Mouse (Mus musculus) forebrain, embryonic 12.5 days (tissue): ENCODE results near the gene Rbp4. TPM values are rescaled to one million over a fixed set of nuclear protein-coding genes. Genes with fewer than 3 reads are reported as not detected.

Experiments
- ATAC-seq: fragments of 200-750 bp; cut with Nextera tagmentation; 2 replicates; pipeline ENCODE4 v1.8.0; 2017; ENCODE audit warnings: moderate TSS enrichment; ENCODE audit not compliant: low FRiP score
- H3K27ac ChIP-seq: fragments of 300-500 bp; sonication (generic); 2 replicates; pipeline ENCODE4 v1.5.1; 2016; ENCODE audit warnings: mild to moderate bottlenecking
- H3K27me3 ChIP-seq: fragments of 300-500 bp; sonication (generic); 2 replicates; pipeline ENCODE4 v1.6.1; 2016; ENCODE audit warnings: mild to moderate bottlenecking
- H3K36me3 ChIP-seq: fragments of 300-500 bp; sonication (generic); replicated peaks from 2 replicates; pipeline ENCODE4 v1.6.1; 2016; ENCODE audit warnings: mild to moderate bottlenecking
- H3K4me1 ChIP-seq: fragments of 300-500 bp; sonication (generic); 2 replicates; pipeline ENCODE4 v1.6.1; 2016
- H3K4me2 ChIP-seq: fragments of 300-500 bp; sonication (generic); 2 replicates; pipeline ENCODE4 v1.6.1; 2016; ENCODE audit warnings: mild to moderate bottlenecking, moderate library complexity
- H3K4me3 ChIP-seq: fragments of 300-500 bp; sonication (generic); replicated peaks from 2 replicates; pipeline ENCODE4 v1.5.1; 2016; ENCODE audit warnings: mild to moderate bottlenecking
- H3K9ac ChIP-seq: fragments of 300-500 bp; sonication (generic); 2 replicates; pipeline ENCODE4 v1.6.1; 2016; ENCODE audit warnings: mild to moderate bottlenecking
- H3K9me3 ChIP-seq: fragments of 300-500 bp; sonication (generic); 2 replicates; pipeline ENCODE4 v1.6.1; 2016
- WGBS: fragments of 180-500 bp; shearing (Covaris S2); methylation state at CpG from one replicate; pipeline ENCODE4 v1.1.7; 2016; 5-methylcytosine and 5-hydroxymethylcytosine counted together
- polyA plus RNA-seq: library from polyadenylated mRNA; unstranded; fragments of >200 nt; fragmentation: Nextera tagmentation; extraction: Ambion mirVana; gene quantifications from 2 replicates; pipeline ENCODE4 v1.2.1, GENCODE M21; 2016

Gene Rbp4
- polyA plus RNA-seq, 1 experiment from 2014 or later = 0.75 TPM

GRCm38 (mm10) chr19:38082931-38083525 lies 42.1 kb downstream of the Rbp4 start:
- no peaks in the 10 kb centered on the region for H3K27me3 ChIP-seq
- H3K9ac ChIP-seq = no peak overlapping the region
- no peaks in the 10 kb centered on the region for H3K4me1 ChIP-seq
- no peak overlapping the region for H3K4me2 ChIP-seq
- no peak for ATAC-seq
- H3K36me3 ChIP-seq = no peaks in the 10 kb centered on the region
- H3K27ac ChIP-seq = no peak overlapping the region
- H3K9me3 ChIP-seq = no peaks in the 10 kb centered on the region
- H3K4me3 ChIP-seq = no peak overlapping the region
- WGBS = 83% methylated on average over 5 of the region's 5 CpGs

GRCm38 (mm10) chr19:38081361-38081760 lies 43.7 kb downstream of the Rbp4 start:
- no peak overlapping the region for H3K9ac ChIP-seq
- H3K36me3 ChIP-seq = no peaks in the 10 kb centered on the region
- no peak overlapping the region for H3K4me2 ChIP-seq
- 78% methylated on average over 3 of the region's 3 CpGs for WGBS
- H3K9me3 ChIP-seq = no peaks in the 10 kb centered on the region
- H3K27ac ChIP-seq = no peak overlapping the region
- no peak overlapping the region for H3K4me3 ChIP-seq
- ATAC-seq = no peak
- no peaks in the 10 kb centered on the region for H3K4me1 ChIP-seq
- no peaks in the 10 kb centered on the region for H3K27me3 ChIP-seq

GRCm38 (mm10) chr19:38077851-38078540 lies 47.1 kb downstream of the Rbp4 start:
- Histone ChIP-seq H3K36me3 (peaks cover 15% of the 10 kb centered on the region), H3K4me2 (no peak overlapping the region), H3K9me3 (no peaks in the 10 kb centered on the region), H3K9ac (no peak overlapping the region), H3K4me1 (no peaks in the 10 kb centered on the region), H3K27me3 (no peaks in the 10 kb centered on the region), H3K27ac (no peak overlapping the region), H3K4me3 (no peak overlapping the region)
- WGBS = 78% methylated on average over 3 of the region's 3 CpGs
- ATAC-seq = no peak

- Histone ChIP-seq H3K4me1 (no peaks in the 10 kb centered on the region), H3K4me2 (no peak overlapping the region), H3K4me3 (no peak overlapping the region), H3K36me3 (peaks cover 30% of the 10 kb centered on the region), H3K9me3 (no peaks in the 10 kb centered on the region), H3K27ac (no peak overlapping the region), H3K27me3 (no peaks in the 10 kb centered on the region), H3K9ac (no peak overlapping the region)
- ATAC-seq = no peak
- WGBS = 76% methylated on average over 2 of the region's 2 CpGs
Observed at GRCm38 (mm10) chr19:38076251-38076650, 48.8 kb downstream of the Rbp4 start.

- H3K4me2 ChIP-seq = no peak overlapping the region
- H3K4me3 ChIP-seq = no peak overlapping the region
- H3K9ac ChIP-seq = no peak overlapping the region
- no peak overlapping the region for H3K27ac ChIP-seq
- peaks cover 42% of the 10 kb centered on the region for H3K36me3 ChIP-seq
- H3K27me3 ChIP-seq = no peaks in the 10 kb centered on the region
- no peaks in the 10 kb centered on the region for H3K4me1 ChIP-seq
- 84% methylated on average over 11 of the region's 11 CpGs for WGBS
- no peak for ATAC-seq
- no peaks in the 10 kb centered on the region for H3K9me3 ChIP-seq
Observed at GRCm38 (mm10) chr19:38075051-38075450, 50.0 kb downstream of the Rbp4 start.

GRCm38 (mm10) chr19:38073226-38073625 lies 51.9 kb downstream of the Rbp4 start:
- ATAC-seq = no peak
- 98% methylated on average over 5 of the region's 5 CpGs for WGBS
- Histone ChIP-seq H3K4me3 (no peak overlapping the region), H3K4me2 (no peak overlapping the region), H3K36me3 (peaks cover 58% of the 10 kb centered on the region), H3K9me3 (no peaks in the 10 kb centered on the region), H3K9ac (no peak overlapping the region), H3K27ac (no peak overlapping the region), H3K4me1 (no peaks in the 10 kb centered on the region), H3K27me3 (no peaks in the 10 kb centered on the region)

Other genes starting within 250 kb of the Rbp4 start
- 2.1 and 2.9 TPM in 2 replicates for gene Myof, start 81.7 kb downstream of the Rbp4 start, polyA plus RNA-seq
- gene Cep55, start 70.3 kb downstream of the Rbp4 start, polyA plus RNA-seq = 52.9 and 54.7 TPM in 2 replicates
- gene Ffar4, start 28.2 kb downstream of the Rbp4 start, polyA plus RNA-seq = not detected in 2 replicates
- gene Pde6c, start 7.5 kb upstream of the Rbp4 start, polyA plus RNA-seq = not detected in 2 replicates
- 51.8 and 58.4 TPM in 2 replicates for gene Fra10ac1, start 98.9 kb upstream of the Rbp4 start, polyA plus RNA-seq
- gene Lgi1, start 139.3 kb upstream of the Rbp4 start, polyA plus RNA-seq = 2.1 and 2.4 TPM in 2 replicates